Mouse (Mus musculus): Measurements from ENCODE around the gene Auts2.

GRCm38 (mm10) chr5:132007907-132008306, 535.2 kb downstream of the Auts2 start:
- TF ChIP-seq EP300 (IDR thresholded peaks at IDR 0.05), result no peak
- TF ChIP-seq CTCF (IDR thresholded peaks at IDR 0.05), result no peak

Data from lung, postnatal 0 days (tissue).